Mouse (Mus musculus): ENCODE measurements around the gene Golim4. TPM values are rescaled to one million over a fixed set of nuclear protein-coding genes. Genes with fewer than 3 reads are reported as not detected.

Gene Golim4
- polyA plus RNA-seq, 1 experiment: 23.3 TPM

DNA sequence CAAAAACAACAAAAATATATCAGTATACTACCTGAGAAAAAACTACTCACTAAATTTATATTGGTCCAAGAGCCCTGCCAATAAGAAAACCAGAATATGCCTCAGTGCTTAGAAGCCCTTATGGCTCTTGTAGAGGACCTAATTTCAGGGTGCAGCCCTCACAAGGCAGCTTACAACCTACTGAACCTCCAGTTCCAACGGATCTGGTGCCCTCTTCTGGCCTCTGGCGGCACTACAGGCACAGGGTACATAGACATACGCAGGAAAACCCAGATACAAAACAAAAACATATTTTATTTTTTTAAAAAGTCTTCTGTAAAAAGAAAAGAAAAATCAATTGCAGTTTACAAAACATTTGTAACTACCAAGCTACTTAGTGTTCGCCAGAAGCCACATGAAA, 95.1 kb downstream of the Golim4 start:
- TF ChIP-seq GATA1 (IDR thresholded peaks at IDR 0.05; ENCODE audit: low read length): no peak

DNA sequence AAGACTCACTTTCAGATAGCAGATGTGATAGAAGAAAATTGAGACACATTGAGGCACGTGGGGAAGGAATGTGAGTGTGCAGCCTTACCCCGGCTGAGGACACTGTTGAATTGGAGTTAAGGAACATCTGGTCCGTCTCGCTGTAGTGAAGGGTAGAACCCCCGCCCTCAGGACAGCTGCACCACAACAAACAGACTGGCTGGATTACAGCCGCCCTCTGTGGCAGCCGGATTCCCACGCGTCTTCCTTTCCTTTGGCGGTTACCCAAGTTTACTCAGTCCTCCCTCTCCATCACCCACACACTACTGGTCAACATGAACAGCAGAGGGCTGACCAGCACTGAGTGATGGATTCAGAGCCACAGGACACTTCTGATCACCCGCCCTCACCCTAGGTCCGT, 96.0 kb downstream of the Golim4 start:
- no peak for TF ChIP-seq GATA1 (IDR thresholded peaks at IDR 0.05; ENCODE audit: low read length)

DNA sequence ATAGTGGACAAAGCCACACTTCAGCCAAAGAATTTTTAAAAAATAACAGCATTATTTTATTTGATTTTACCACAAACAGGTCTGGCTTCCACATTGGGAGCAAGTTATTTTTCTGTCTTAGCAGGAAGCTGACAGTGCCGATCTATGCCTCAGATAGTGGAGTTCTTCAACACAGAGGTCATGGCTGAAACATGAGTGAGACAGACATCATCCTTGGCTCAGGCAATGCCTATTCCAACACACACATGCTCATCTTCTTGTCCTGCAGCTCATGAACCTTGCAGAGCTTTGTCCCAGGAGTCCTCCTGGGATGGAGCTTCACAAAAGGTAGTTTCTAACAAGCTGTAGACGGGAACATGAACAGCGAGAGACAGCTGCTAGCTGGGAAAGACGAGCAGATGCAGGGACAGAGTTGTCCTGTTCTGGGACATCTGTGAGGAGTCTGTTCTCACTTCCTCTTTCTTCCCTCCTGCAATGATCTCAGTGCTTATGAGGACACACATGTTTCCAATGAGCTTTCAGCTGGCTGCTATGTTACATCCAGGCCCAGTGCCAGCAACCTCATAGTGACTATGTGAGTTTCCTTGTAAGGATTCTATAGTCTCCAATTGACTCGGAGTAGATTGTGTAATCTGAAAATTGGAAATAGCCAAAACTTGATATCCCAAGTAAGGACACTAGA, 121.3 kb downstream of the Golim4 start:
- no peak for TF ChIP-seq GATA1 (IDR thresholded peaks at IDR 0.05; ENCODE audit: low read length)

DNA sequence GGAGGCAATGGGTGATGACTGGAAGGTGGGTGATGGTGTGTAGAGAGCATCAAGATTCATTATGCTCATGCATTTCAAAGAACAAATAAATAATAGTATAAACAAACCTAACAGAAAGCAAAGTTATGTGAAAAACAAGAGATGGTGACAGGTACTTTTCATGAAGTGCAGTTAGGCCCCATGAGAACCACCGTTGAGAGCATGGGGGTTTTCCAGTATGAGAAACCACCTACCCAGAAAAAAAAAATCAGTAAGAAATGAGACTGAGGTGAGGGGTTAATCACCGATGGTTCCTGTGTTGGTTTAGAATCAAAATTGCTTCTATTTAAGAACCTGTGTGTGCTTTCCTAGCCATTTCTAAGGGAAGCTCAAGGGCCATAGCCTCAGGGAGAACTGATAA, 121.9 kb downstream of the Golim4 start:
- TF ChIP-seq GATA1 (IDR thresholded peaks at IDR 0.05; ENCODE audit: low read length): no peak

Other genes with a start within 250 kb of the Golim4 start
- not detected in 2 replicates for gene Gm29133, start 208.8 kb downstream of the Golim4 start, polyA plus RNA-seq (2012)
- not detected in 2 replicates for gene Fstl5, start 117.3 kb upstream of the Golim4 start, polyA plus RNA-seq (2012)